ENCODE assay signal across 21 mouse cellular contexts in genomic region chr5:69863027-69863426, GRCm38 (mm10).
DNase-seq lines count a peak whose midpoint lies in the region; ATAC-seq and TF ChIP-seq lines count a peak whose summit lies in the region.
"Had no signal": no experiment of that assay in that cellular context is flagged by ENCODE, and none has a peak within 500 bp of the region (broad histone marks: within the 10 kb centered on the region; RNA-seq: fewer than 3 reads in every experiment).

No protein-coding gene starts in this region.

- no peaks in the 10 kb centered on the region for H3K27me3 ChIP-seq in forebrain, postnatal 0 days (ENCODE audit: insufficient read depth, low read length)
- no peaks in the 10 kb centered on the region for H3K27me3 ChIP-seq in forebrain, embryonic 15.5 days
- no peaks in the 10 kb centered on the region for H3K27me3 ChIP-seq in midbrain, embryonic 14.5 days (ENCODE audit: control insufficient read depth, insufficient read depth, low read length)
- H3K27me3 ChIP-seq in midbrain, embryonic 13.5 days, result no peaks in the 10 kb centered on the region
- no peaks in the 10 kb centered on the region for H3K27me3 ChIP-seq in heart, adult 2 months (ENCODE audit: control insufficient read depth, insufficient read depth, low read length)
- H3K27me3 ChIP-seq: heart, embryonic 13.5 days had no signal

- H3K9me3 ChIP-seq in forebrain, postnatal 0 days (ENCODE audit: low read length), result no peaks in the 10 kb centered on the region
- no peaks in the 10 kb centered on the region for H3K9me3 ChIP-seq in forebrain, embryonic 15.5 days
- H3K9me3 ChIP-seq in midbrain, embryonic 14.5 days (ENCODE audit: control insufficient read depth, low read length), result no peaks in the 10 kb centered on the region
- H3K9me3 ChIP-seq in midbrain, embryonic 13.5 days, result no peaks in the 10 kb centered on the region
- H3K9me3 ChIP-seq: forebrain, embryonic 10.5 days; heart, embryonic 13.5 days had no signal

- no peak overlapping the region for H3K4me3 ChIP-seq in forebrain, postnatal 0 days (ENCODE audit: low read depth, low read length)
- H3K4me3 ChIP-seq in forebrain, embryonic 15.5 days, result no peak overlapping the region
- H3K4me3 ChIP-seq in midbrain, embryonic 14.5 days (replicated peaks; ENCODE audit: low read depth, low read length), result no peak overlapping the region
- no peak overlapping the region for H3K4me3 ChIP-seq in midbrain, embryonic 13.5 days (replicated peaks)
- no peak overlapping the region for H3K4me3 ChIP-seq in heart, adult 2 months
- H3K4me3 ChIP-seq: forebrain, embryonic 10.5 days; heart, embryonic 13.5 days had no signal

- H3K79me2 ChIP-seq in heart, adult 2 months (replicated peaks; ENCODE audit: control insufficient read depth, insufficient read depth, low read length), result no peaks in the 10 kb centered on the region

- H3K4me1 ChIP-seq in forebrain, postnatal 0 days (ENCODE audit: insufficient read depth), result no peaks in the 10 kb centered on the region
- no peaks in the 10 kb centered on the region for H3K4me1 ChIP-seq in forebrain, embryonic 15.5 days
- H3K4me1 ChIP-seq in midbrain, embryonic 14.5 days (ENCODE audit: control insufficient read depth, insufficient read depth, low read length), result no peaks in the 10 kb centered on the region
- H3K4me1 ChIP-seq in midbrain, embryonic 13.5 days (replicated peaks), result 0 out of 2 replicates have a peak, but pooled peaks cover 2% of the 10 kb centered on the region
- H3K4me1 ChIP-seq in heart, adult 2 months (ENCODE audit: control insufficient read depth, insufficient read depth, low read length), result no peaks in the 10 kb centered on the region
- H3K4me1 ChIP-seq: forebrain, embryonic 10.5 days; heart, embryonic 13.5 days had no signal

- TF ChIP-seq CTCF in forebrain, postnatal 0 days (IDR thresholded peaks at IDR 0.05; ENCODE audit: low read depth), result no peak
- TF ChIP-seq CTCF in brain, embryonic 14.5 days (IDR thresholded peaks at IDR 0.05; ENCODE audit: borderline replicate concordance, extremely low read depth, insufficient read depth, insufficient read length), result no peak
- no peak for TF ChIP-seq CTCF in heart, adult 2 months (IDR thresholded peaks at IDR 0.05)

- peak; percentile 9 for DNase-seq in forebrain, postnatal 0 days
- peak; percentile 9 for DNase-seq in midbrain, embryonic 14.5 days
- peak; percentile 20 for DNase-seq in brain, adult 2 months (ENCODE audit: low read depth, low spot score)
- peak; percentile 42 for DNase-seq in brain, embryonic 14.5 days (ENCODE audit: low read depth)
- no peak for DNase-seq in gastrocnemius, postnatal 10 days
- DNase-seq in heart, adult 2 months, result no peak
- DNase-seq: adrenal gland, adult 2 months; adrenal gland, postnatal 14 days; cerebellum, adult 18-20 months; cerebellum, adult 9-10 months; cerebellum, postnatal 14 days; gastrocnemius, postnatal 14 days; heart, adult 11 months; heart, postnatal 14 days; heart, postnatal 4 days had no signal

- no peak overlapping the region for H3K4me2 ChIP-seq in forebrain, postnatal 0 days (ENCODE audit: low read depth)
- H3K4me2 ChIP-seq in forebrain, embryonic 15.5 days (replicated peaks), result no peak overlapping the region
- no peak overlapping the region for H3K4me2 ChIP-seq in midbrain, embryonic 14.5 days (ENCODE audit: low read length)
- no peak overlapping the region for H3K4me2 ChIP-seq in midbrain, embryonic 13.5 days (replicated peaks)
- H3K4me2 ChIP-seq: heart, embryonic 13.5 days had no signal

- H3K27ac ChIP-seq in forebrain, postnatal 0 days (ENCODE audit: low read depth, low read length), result no peak overlapping the region
- no peak overlapping the region for H3K27ac ChIP-seq in forebrain, embryonic 15.5 days (replicated peaks)
- H3K27ac ChIP-seq in midbrain, embryonic 14.5 days (replicated peaks; ENCODE audit: low read depth, low read length), result no peak overlapping the region
- H3K27ac ChIP-seq in midbrain, embryonic 13.5 days, result no peak overlapping the region
- no peak overlapping the region for H3K27ac ChIP-seq in heart, adult 2 months
- H3K27ac ChIP-seq: forebrain, embryonic 10.5 days; heart, embryonic 13.5 days had no signal

- WGBS in forebrain, postnatal 0 days, result 58% methylated on average over 3 of the region's 3 CpGs
- WGBS in forebrain, embryonic 15.5 days, result 70% methylated on average over 3 of the region's 3 CpGs
- 58% methylated on average over 3 of the region's 3 CpGs for WGBS in midbrain, embryonic 14.5 days
- 67% methylated on average over 3 of the region's 3 CpGs for WGBS in midbrain, embryonic 13.5 days
- WGBS in heart, adult 2 months, result 78% methylated on average over 3 of the region's 3 CpGs

- no peaks in the 10 kb centered on the region for H3K36me3 ChIP-seq in forebrain, postnatal 0 days (ENCODE audit: insufficient read depth)
- H3K36me3 ChIP-seq in forebrain, embryonic 15.5 days, result no peaks in the 10 kb centered on the region
- H3K36me3 ChIP-seq in midbrain, embryonic 14.5 days (ENCODE audit: control insufficient read depth, insufficient read depth, low read length), result no peaks in the 10 kb centered on the region
- no peaks in the 10 kb centered on the region for H3K36me3 ChIP-seq in midbrain, embryonic 13.5 days
- no peaks in the 10 kb centered on the region for H3K36me3 ChIP-seq in heart, adult 2 months (ENCODE audit: control insufficient read depth, insufficient read depth, low read length)
- H3K36me3 ChIP-seq: forebrain, embryonic 10.5 days; heart, embryonic 13.5 days had no signal

- no peak for TF ChIP-seq POLR2A in brain, embryonic 14.5 days (IDR thresholded peaks at IDR 0.05; ENCODE audit: borderline replicate concordance, extremely low read depth, insufficient read depth, insufficient read length, poor library complexity, severe bottlenecking)
- no peak for TF ChIP-seq POLR2A in heart, adult 2 months (IDR thresholded peaks at IDR 0.05; ENCODE audit: insufficient read depth, low read depth, low read length)

- peak; percentile 63 for ATAC-seq in forebrain, postnatal 0 days
- ATAC-seq in forebrain, embryonic 15.5 days (replicated peaks), result no peak
- ATAC-seq in midbrain, embryonic 14.5 days (ENCODE audit: low FRiP score, low TSS enrichment), result no peak
- ATAC-seq in midbrain, embryonic 13.5 days, result no peak
- ATAC-seq: CD4-positive, CD25-positive, alpha-beta regulatory T cell, adult 4 months; intestine, postnatal 0 days had no signal

- H3K9ac ChIP-seq in forebrain, postnatal 0 days, result no peak overlapping the region
- H3K9ac ChIP-seq in forebrain, embryonic 15.5 days (replicated peaks), result no peak overlapping the region
- H3K9ac ChIP-seq in midbrain, embryonic 14.5 days (replicated peaks; ENCODE audit: low read length), result no peak overlapping the region
- H3K9ac ChIP-seq in midbrain, embryonic 13.5 days (replicated peaks), result no peak overlapping the region
- H3K9ac ChIP-seq in heart, adult 2 months (ENCODE audit: low read depth, low read length), result no peak overlapping the region
- H3K9ac ChIP-seq: heart, embryonic 13.5 days had no signal

- TF ChIP-seq EP300 in heart, adult 2 months (IDR thresholded peaks at IDR 0.05; ENCODE audit: insufficient read depth, low read depth, low read length), result no peak

- intact Hi-C loops in heart, adult 2 months (cut with DNase I), result no loop called here

Comparison
In these comparisons a context has a peak if more than half of its experiments do, and no peak if none do; other contexts are left out.
1. DNase-seq: peak in forebrain, postnatal 0 days (single experiment), midbrain, embryonic 14.5 days (single experiment), brain, adult 2 months (single experiment) and brain, embryonic 14.5 days (single experiment); none in gastrocnemius, postnatal 10 days (single experiment) and heart, adult 2 months (0 of 2).